Mouse (Mus musculus): ENCODE measurements around the gene Olfr750.

DNA sequence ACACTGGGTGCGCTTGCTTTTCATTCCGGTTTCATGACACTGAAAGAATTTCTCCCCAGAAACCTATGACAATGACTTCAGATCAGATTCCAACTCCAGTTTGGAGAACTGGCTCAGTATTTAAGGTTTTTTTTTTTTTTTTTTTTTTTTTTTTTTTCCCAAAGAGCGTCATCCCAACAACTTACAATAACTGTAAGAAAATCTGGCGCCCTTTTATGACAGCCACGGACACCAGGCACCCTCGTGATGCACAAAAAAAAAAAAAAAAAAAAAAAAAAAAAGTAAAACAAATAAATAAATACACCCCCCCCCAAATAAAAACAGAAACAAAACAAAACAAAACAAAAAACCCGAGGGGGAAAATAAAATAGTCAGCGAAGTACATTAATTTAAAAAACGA, 13.5 kb upstream of the Olfr750 start:
- no peak for TF ChIP-seq CTCF (IDR thresholded peaks at IDR 0.05; ENCODE audit: extremely low read depth, insufficient read length, insufficient replicate concordance, low read depth, low read length)
- TF ChIP-seq POLR2A (IDR thresholded peaks at IDR 0.05; ENCODE audit: low read depth, low read length) = no peak

All from small intestine, adult 2 months (tissue).